Mouse (Mus musculus): ENCODE measurements around the gene Gabpb1. TPM values are rescaled to one million over a fixed set of nuclear protein-coding genes. Genes with fewer than 3 reads are reported as not detected.

Gene Gabpb1
- total and polyA plus RNA-seq, 2 experiments from 2014 or later, result 27.6 to 30.3 TPM

DNA sequence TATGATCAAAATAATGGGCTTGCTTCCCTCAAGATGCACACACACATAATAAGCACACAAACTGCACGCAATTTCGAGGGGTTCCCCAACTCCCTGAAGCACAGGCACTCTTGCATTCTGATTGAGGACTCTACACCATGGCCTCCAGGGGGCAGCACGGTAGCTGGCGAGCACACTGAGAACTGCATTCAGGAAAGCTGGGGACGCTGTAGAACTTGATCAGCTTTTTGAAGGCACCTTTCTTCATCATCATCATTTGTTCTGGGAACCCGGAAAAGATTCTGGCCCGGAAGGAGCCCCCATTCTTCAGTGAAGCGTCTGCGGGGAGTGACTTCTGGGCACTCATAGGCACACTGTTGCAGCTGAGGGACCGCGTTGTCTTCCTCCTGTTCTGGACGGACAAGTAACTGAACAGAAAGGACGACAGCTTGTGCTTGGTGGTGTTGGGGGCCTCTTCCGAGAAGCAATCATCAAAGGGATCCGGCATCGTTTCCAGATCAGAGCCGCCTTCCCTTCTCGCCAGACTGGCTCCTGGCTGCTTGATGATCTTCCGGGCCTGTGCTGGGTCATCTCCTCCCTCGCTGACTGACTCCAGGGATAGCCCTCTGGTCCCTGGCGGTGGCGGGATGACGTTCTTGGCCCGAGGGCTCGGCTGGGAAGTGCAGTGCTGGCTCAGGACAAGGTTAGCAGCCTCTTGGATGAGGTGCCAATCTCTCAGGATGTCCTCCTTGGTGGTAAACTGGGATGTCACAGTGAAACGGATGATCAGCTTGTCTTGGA, 82.1 kb downstream of the Gabpb1 start:
- peak; percentile 77 for DNase-seq
- 33% methylated on average over 26 of the region's 26 CpGs for WGBS
- H3K27ac ChIP-seq (ENCODE audit: low read depth, low read length), result no peak overlapping the region
- 0 out of 2 replicates have a peak, but pooled peaks cover 3% of the 10 kb centered on the region for H3K4me1 ChIP-seq (ENCODE audit: insufficient read depth)
- peak overlapping the region; percentile 21 for H3K4me3 ChIP-seq (ENCODE audit: low read depth, low read length)
- H3K36me3 ChIP-seq (ENCODE audit: insufficient read depth), result no peaks in the 10 kb centered on the region
- H3K27me3 ChIP-seq (ENCODE audit: insufficient read depth, low read length), result no peaks in the 10 kb centered on the region
- H3K4me2 ChIP-seq (ENCODE audit: low read depth), result peak overlapping the region; percentile 51
- TF ChIP-seq CTCF (IDR thresholded peaks at IDR 0.05; ENCODE audit: low read depth), result peak; percentile 88
- H3K9ac ChIP-seq, result 0 out of 2 replicates have a peak overlapping the region, but pooled peaks have one; percentile 18
- peak; percentile 83 for ATAC-seq
- H3K9me3 ChIP-seq (ENCODE audit: low read length), result no peaks in the 10 kb centered on the region

DNA sequence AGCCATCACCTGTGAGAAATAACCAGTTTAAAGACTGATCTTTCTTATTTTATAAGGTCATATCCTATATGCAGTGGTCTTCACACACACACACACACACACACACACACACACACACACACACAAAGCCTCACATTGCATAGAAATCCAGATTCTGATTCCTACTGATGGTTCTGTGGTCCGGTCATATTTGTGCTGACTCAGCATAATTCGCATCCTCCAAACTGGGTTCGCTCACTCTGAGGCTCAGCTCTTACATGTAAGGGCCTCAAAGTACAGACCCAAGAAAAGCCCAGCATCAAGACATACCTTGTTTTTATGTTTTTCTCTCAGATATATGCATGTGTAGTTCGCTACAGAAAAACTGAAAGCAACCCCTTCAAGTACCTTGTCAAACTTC, 84.8 kb downstream of the Gabpb1 start:
- Histone ChIP-seq H3K4me1 (ENCODE audit: insufficient read depth) (0 out of 2 replicates have a peak, but pooled peaks cover 3% of the 10 kb centered on the region), H3K4me3 (ENCODE audit: low read depth, low read length) (no peak overlapping the region), H3K4me2 (ENCODE audit: low read depth) (no peak overlapping the region), H3K9me3 (ENCODE audit: low read length) (no peaks in the 10 kb centered on the region), H3K27me3 (ENCODE audit: insufficient read depth, low read length) (no peaks in the 10 kb centered on the region), H3K36me3 (ENCODE audit: insufficient read depth) (no peaks in the 10 kb centered on the region), H3K27ac (ENCODE audit: low read depth, low read length) (no peak overlapping the region), H3K9ac (no peak overlapping the region)
- 95% methylated on average over 4 of the region's 4 CpGs for WGBS
- ATAC-seq (no peak), DNase-seq (no peak)
- no peak for TF ChIP-seq CTCF (IDR thresholded peaks at IDR 0.05; ENCODE audit: low read depth)

DNA sequence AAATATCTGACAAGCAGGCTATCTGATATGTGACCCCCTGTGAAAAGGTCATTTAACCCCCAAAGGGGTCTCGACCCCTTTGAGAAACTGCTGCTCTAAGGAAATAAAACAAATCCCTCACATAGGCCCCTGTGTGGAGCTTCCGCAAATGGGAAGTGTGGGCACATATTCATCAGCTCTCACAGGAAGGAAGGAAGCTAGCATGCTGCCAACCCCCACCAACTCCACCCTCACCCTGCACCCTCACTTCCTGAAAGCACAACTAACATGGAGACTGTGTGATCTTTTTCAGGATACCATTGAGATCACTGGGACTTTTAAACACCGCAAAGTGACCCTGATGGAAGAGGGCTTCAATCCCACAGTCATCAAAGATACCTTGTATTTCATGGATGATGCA, 88.7 kb downstream of the Gabpb1 start:
- no peak overlapping the region for H3K4me2 ChIP-seq (ENCODE audit: low read depth)
- no peaks in the 10 kb centered on the region for H3K4me1 ChIP-seq (ENCODE audit: insufficient read depth)
- ATAC-seq (no peak), DNase-seq (no peak)
- H3K9ac ChIP-seq, result no peak overlapping the region
- no peaks in the 10 kb centered on the region for H3K27me3 ChIP-seq (ENCODE audit: insufficient read depth, low read length)
- H3K27ac ChIP-seq (ENCODE audit: low read depth, low read length), result no peak overlapping the region
- H3K4me3 ChIP-seq (ENCODE audit: low read depth, low read length), result no peak overlapping the region
- no peaks in the 10 kb centered on the region for H3K9me3 ChIP-seq (ENCODE audit: low read length)
- 92% methylated on average over 3 of the region's 3 CpGs for WGBS
- no peak for TF ChIP-seq CTCF (IDR thresholded peaks at IDR 0.05; ENCODE audit: low read depth)
- H3K36me3 ChIP-seq (ENCODE audit: insufficient read depth), result no peaks in the 10 kb centered on the region

DNA sequence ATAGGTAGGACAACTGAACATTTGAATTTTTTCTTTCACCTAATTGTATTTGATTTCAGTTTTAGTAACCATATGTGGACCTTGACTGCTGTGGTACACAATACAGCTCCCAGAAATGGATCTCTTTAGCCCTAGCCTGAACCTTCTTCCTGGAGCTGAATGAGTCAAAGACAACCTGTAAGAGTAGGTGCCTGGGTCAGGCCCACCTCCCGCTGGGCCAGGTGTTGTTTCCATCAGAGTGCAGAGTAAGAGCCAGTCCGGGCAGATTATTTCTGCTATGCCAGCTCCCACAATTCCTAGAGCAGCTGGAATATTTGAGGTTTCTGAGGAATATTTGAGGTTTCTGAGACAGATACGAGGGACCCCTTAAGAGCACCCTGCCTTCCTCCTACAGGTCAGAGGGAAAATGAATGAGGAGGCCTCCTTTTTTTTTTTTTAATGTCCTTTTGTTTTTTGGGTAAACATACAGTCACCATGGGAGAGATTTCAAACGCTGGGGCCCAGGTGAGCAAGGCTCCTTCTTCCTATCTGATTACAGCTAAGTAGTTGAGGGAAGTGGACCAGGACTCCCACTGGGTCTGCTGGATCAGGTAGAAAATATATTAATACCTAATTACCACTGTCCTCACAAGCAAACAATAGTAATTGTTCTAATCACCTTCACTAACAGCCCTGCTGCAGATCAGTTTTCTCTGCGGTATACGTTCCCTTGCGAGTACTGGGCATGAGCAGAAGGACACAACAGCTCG, 91.3 kb downstream of the Gabpb1 start:
- Histone ChIP-seq H3K36me3 (ENCODE audit: insufficient read depth) (no peaks in the 10 kb centered on the region), H3K9me3 (ENCODE audit: low read length) (no peaks in the 10 kb centered on the region), H3K27me3 (ENCODE audit: insufficient read depth, low read length) (no peaks in the 10 kb centered on the region), H3K4me1 (ENCODE audit: insufficient read depth) (no peaks in the 10 kb centered on the region), H3K4me3 (ENCODE audit: low read depth, low read length) (no peak overlapping the region), H3K4me2 (ENCODE audit: low read depth) (no peak overlapping the region), H3K27ac (ENCODE audit: low read depth, low read length) (no peak overlapping the region), H3K9ac (no peak overlapping the region)
- DNase-seq (no peak), ATAC-seq (no peak)
- TF ChIP-seq CTCF (IDR thresholded peaks at IDR 0.05; ENCODE audit: low read depth), result no peak
- 84% methylated on average over 8 of the region's 8 CpGs for WGBS

DNA sequence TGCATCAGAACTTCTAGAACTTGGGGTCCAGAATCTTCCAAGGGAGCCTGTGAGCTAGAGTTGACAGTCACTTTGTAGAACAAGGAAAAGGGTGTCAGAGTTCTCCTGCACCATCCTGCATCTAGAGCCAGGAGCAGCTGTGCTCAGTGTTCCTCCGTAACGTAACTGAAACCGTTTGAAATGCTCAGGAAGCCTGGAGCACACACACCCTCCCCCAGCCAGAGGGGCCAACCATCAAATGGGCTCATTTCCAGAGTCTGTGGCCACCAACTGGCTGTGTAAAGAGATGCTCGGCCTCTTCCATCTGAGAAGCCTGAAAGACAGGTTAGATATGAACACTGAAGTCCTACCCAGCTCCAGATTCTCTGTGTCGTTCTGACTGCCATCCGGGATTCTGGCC, 92.2 kb downstream of the Gabpb1 start:
- 76% methylated on average over 6 of the region's 6 CpGs for WGBS
- Histone ChIP-seq H3K9me3 (ENCODE audit: low read length) (no peaks in the 10 kb centered on the region), H3K4me2 (ENCODE audit: low read depth) (no peak overlapping the region), H3K27me3 (ENCODE audit: insufficient read depth, low read length) (no peaks in the 10 kb centered on the region), H3K4me3 (ENCODE audit: low read depth, low read length) (no peak overlapping the region), H3K36me3 (ENCODE audit: insufficient read depth) (no peaks in the 10 kb centered on the region), H3K4me1 (ENCODE audit: insufficient read depth) (no peaks in the 10 kb centered on the region), H3K27ac (ENCODE audit: low read depth, low read length) (no peak overlapping the region), H3K9ac (no peak overlapping the region)
- TF ChIP-seq CTCF (IDR thresholded peaks at IDR 0.05; ENCODE audit: low read depth), result no peak
- ATAC-seq (no peak), DNase-seq (no peak)

GRCm38 (mm10) chr2:126579282-126579681, 96.9 kb downstream of the Gabpb1 start:
- Histone ChIP-seq H3K9ac (no peak overlapping the region), H3K27ac (ENCODE audit: low read depth, low read length) (no peak overlapping the region), H3K4me1 (ENCODE audit: insufficient read depth) (no peaks in the 10 kb centered on the region), H3K9me3 (ENCODE audit: low read length) (no peaks in the 10 kb centered on the region), H3K36me3 (ENCODE audit: insufficient read depth) (no peaks in the 10 kb centered on the region), H3K4me3 (ENCODE audit: low read depth, low read length) (no peak overlapping the region), H3K4me2 (ENCODE audit: low read depth) (no peak overlapping the region), H3K27me3 (ENCODE audit: insufficient read depth, low read length) (no peaks in the 10 kb centered on the region)
- 91% methylated on average over 1 of the region's 1 CpGs for WGBS
- no peak for TF ChIP-seq CTCF (IDR thresholded peaks at IDR 0.05; ENCODE audit: low read depth)
- ATAC-seq (no peak), DNase-seq (no peak)

Other genes starting within 250 kb of the Gabpb1 start
- gene Atp8b4, start 175.7 kb downstream of the Gabpb1 start, total RNA-seq (2014; rRNA removed), result 0.08 TPM in 1 of 2 replicates, not detected in the other
- 0.03 and 0.11 TPM in 2 replicates for gene Atp8b4, start 175.7 kb downstream of the Gabpb1 start, polyA plus RNA-seq (2015; fragmentation: Nextera tagmentation; extraction: Ambion mirVana)
- 4.4 and 6.9 TPM in 2 replicates for gene Slc27a2, start 123.9 kb downstream of the Gabpb1 start, total RNA-seq (2014; rRNA removed)
- 3.6 and 5.9 TPM in 2 replicates for gene Slc27a2, start 123.9 kb downstream of the Gabpb1 start, polyA plus RNA-seq (2015; fragmentation: Nextera tagmentation; extraction: Ambion mirVana)
- gene Hdc, start 57.0 kb downstream of the Gabpb1 start, total RNA-seq (2014; rRNA removed), result 7.9 and 8.3 TPM in 2 replicates
- gene Hdc, start 57.0 kb downstream of the Gabpb1 start, polyA plus RNA-seq (2015; fragmentation: Nextera tagmentation; extraction: Ambion mirVana), result 3.6 and 5.7 TPM in 2 replicates
- 14.5 and 17.9 TPM in 2 replicates for gene Usp8, start 31.0 kb upstream of the Gabpb1 start, total RNA-seq (2014; rRNA removed)
- 10.5 and 15.4 TPM in 2 replicates for gene Usp8, start 31.0 kb upstream of the Gabpb1 start, polyA plus RNA-seq (2015; fragmentation: Nextera tagmentation; extraction: Ambion mirVana)
- gene Usp50, start 107.1 kb upstream of the Gabpb1 start, total RNA-seq (2014; rRNA removed), result 0.14 and 0.31 TPM in 2 replicates
- 1.3 and 2.1 TPM in 2 replicates for gene Usp50, start 107.1 kb upstream of the Gabpb1 start, polyA plus RNA-seq (2015; fragmentation: Nextera tagmentation; extraction: Ambion mirVana)
- gene Trpm7, start 199.9 kb upstream of the Gabpb1 start, total RNA-seq (2014; rRNA removed), result 36.9 and 51.9 TPM in 2 replicates
- gene Trpm7, start 199.9 kb upstream of the Gabpb1 start, polyA plus RNA-seq (2015; fragmentation: Nextera tagmentation; extraction: Ambion mirVana), result 13.6 and 21.7 TPM in 2 replicates

Data from forebrain, postnatal 0 days (tissue).